Mouse (Mus musculus) heart, embryonic 13.5 days (tissue): Measurements from ENCODE around the gene Slc3a2. TPM values are rescaled to one million over a fixed set of nuclear protein-coding genes. Genes with fewer than 3 reads are reported as not detected.
"Not testable (repeated sequence)": the region's sequence is repeated elsewhere in the genome, so short reads cannot be mapped to it uniquely, and the experiment has no call there.

ENCODE experiments used
- ATAC-seq: fragments of 200-750 bp; cut with Nextera tagmentation; 2 replicates; pipeline ENCODE4 v1.8.0; 2017; ENCODE audit warnings: moderate TSS enrichment; ENCODE audit not compliant: insufficient number of reproducible peaks, low FRiP score, low TSS enrichment; ENCODE audit errors: extremely low read depth
- H3K27ac ChIP-seq: fragments of 300-500 bp; sonication (generic); replicated peaks from 2 replicates; pipeline ENCODE4 v1.5.1; 2015; ENCODE audit warnings: moderate library complexity, mild to moderate bottlenecking, inconsistent platforms
- H3K27me3 ChIP-seq: fragments of 300-500 bp; sonication (generic); replicated peaks from 2 replicates; pipeline ENCODE4 v1.6.1; 2015; ENCODE audit warnings: mild to moderate bottlenecking, inconsistent platforms
- H3K36me3 ChIP-seq: fragments of 300-500 bp; sonication (generic); 2 replicates; pipeline ENCODE4 v1.6.1; 2015; ENCODE audit warnings: mild to moderate bottlenecking, inconsistent platforms
- H3K4me1 ChIP-seq: fragments of 300-500 bp; sonication (generic); 2 replicates; pipeline ENCODE4 v1.6.1; 2015; ENCODE audit warnings: inconsistent platforms
- H3K4me2 ChIP-seq: fragments of 300-500 bp; sonication (generic); 2 replicates; pipeline ENCODE4 v1.6.1; 2015; ENCODE audit warnings: inconsistent platforms, mild to moderate bottlenecking, moderate library complexity
- H3K4me3 ChIP-seq: fragments of 300-500 bp; sonication (generic); 2 replicates; pipeline ENCODE4 v1.5.1; 2015; ENCODE audit warnings: moderate library complexity, mild to moderate bottlenecking, inconsistent platforms
- H3K9ac ChIP-seq: fragments of 300-500 bp; sonication (generic); 2 replicates; pipeline ENCODE4 v1.6.1; 2015; ENCODE audit warnings: inconsistent platforms, mild to moderate bottlenecking, moderate library complexity
- H3K9me3 ChIP-seq: fragments of 300-500 bp; sonication (generic); 2 replicates; pipeline ENCODE4 v1.6.1; 2016; ENCODE audit warnings: inconsistent platforms
- WGBS: fragments of 180-500 bp; shearing (Covaris S2); methylation state at CpG from one replicate; pipeline ENCODE4 v1.1.7; 2015; ENCODE audit warnings: mixed read lengths; 5-methylcytosine and 5-hydroxymethylcytosine counted together
- polyA plus RNA-seq: library from polyadenylated mRNA; unstranded; fragments of >200 nt; fragmentation: Nextera tagmentation; extraction: Ambion mirVana; gene quantifications from 2 replicates; pipeline ENCODE4 v1.2.1, GENCODE M21; 2015

Slc3a2 gene
- polyA plus RNA-seq, 1 experiment from 2014 or later = 72.8 TPM

DNA sequence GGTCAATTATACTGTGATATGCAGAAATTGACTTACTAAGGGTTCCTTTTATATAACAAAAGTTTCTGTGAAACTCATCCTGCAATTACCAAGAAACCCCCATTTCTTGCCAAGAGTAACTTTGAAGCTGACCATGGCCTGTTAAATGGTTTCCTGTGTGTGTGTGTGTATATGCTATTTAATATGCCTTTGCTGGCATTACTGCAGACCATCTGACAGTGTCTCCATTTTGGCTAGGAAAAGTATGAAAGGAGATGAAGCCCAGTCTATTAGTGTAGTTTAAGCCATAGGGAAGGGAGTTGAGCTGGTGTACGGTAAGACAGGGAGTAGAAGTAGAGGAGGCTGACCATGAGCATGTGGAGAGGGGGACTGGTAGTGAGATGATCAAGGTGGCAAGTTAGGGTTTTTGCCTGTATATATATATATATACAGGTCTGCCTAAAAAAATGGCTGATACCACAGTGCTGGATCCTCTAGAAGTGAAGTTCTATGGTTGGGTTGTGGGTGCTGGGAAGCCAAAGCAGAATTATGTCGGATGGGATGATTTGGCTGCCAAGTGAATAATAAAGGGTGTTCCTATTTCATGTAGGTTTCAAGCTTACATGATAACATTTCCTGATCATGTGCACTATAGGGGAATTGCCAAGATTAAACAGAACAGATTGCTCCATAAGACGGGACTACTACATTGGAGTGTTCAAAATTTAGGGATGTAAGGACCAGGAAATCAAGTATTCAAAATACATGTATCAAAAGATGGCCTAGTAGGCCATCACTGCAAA, 3.6 kb upstream of the Slc3a2 start:
- no peaks in the 10 kb centered on the region for H3K27me3 ChIP-seq
- no peak overlapping the region for H3K27ac ChIP-seq
- no peak for ATAC-seq
- H3K4me1 ChIP-seq = peaks cover 33% of the 10 kb centered on the region
- H3K36me3 ChIP-seq = peaks cover 33% of the 10 kb centered on the region
- H3K9ac ChIP-seq = no peak overlapping the region
- 26% methylated on average over 3 of the region's 3 CpGs for WGBS
- no peaks in the 10 kb centered on the region for H3K9me3 ChIP-seq
- no peak overlapping the region for H3K4me3 ChIP-seq
- no peak overlapping the region for H3K4me2 ChIP-seq

DNA sequence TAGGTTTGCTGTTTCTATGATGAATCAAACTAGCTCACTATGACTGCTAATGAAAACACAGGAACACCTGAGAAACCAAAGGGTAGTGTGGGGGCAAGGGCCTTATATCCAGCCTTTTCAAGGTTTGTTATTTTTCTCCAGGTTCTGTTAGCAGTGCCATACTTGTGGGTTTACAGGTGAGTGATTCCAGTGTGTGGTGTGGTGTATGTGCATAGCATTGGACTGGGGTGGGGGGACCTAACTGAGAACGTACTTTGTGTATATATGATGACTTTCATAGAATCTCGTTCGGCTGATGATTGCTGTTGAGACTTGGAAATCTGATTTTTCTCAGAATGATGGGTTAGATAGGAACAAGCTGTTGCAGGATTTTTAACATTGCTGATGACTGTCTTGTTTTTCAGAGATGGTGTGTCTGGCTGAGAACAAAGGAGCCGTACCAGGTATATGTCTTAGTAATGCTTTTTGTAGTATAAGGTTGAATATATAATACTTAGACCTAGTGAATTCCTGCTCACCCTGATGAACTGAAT, 2.0 kb upstream of the Slc3a2 start:
- no peak for ATAC-seq
- Histone ChIP-seq H3K4me3 (peak overlapping the region; percentile 93), H3K9ac (peak overlapping the region; percentile 99), H3K27ac (peak overlapping the region; percentile 95), H3K9me3 (no peaks in the 10 kb centered on the region), H3K27me3 (no peaks in the 10 kb centered on the region), H3K4me2 (peak overlapping the region; percentile 91), H3K36me3 (peaks cover 33% of the 10 kb centered on the region), H3K4me1 (peaks cover 39% of the 10 kb centered on the region)
- 59% methylated on average over 4 of the region's 4 CpGs for WGBS

- Histone ChIP-seq H3K4me3 (peak overlapping the region; percentile 93), H3K4me1 (peaks cover 39% of the 10 kb centered on the region), H3K4me2 (peak overlapping the region; percentile 91), H3K27ac (peak overlapping the region; percentile 95), H3K27me3 (no peaks in the 10 kb centered on the region), H3K9me3 (no peaks in the 10 kb centered on the region), H3K36me3 (peaks cover 33% of the 10 kb centered on the region), H3K9ac (peak overlapping the region; percentile 99)
- WGBS = 2% methylated on average over 2 of the region's 2 CpGs
- ATAC-seq = no peak
These were observed 1.2 kb upstream of the Slc3a2 start for GRCm38 (mm10) chr19:8724392-8724791.

DNA sequence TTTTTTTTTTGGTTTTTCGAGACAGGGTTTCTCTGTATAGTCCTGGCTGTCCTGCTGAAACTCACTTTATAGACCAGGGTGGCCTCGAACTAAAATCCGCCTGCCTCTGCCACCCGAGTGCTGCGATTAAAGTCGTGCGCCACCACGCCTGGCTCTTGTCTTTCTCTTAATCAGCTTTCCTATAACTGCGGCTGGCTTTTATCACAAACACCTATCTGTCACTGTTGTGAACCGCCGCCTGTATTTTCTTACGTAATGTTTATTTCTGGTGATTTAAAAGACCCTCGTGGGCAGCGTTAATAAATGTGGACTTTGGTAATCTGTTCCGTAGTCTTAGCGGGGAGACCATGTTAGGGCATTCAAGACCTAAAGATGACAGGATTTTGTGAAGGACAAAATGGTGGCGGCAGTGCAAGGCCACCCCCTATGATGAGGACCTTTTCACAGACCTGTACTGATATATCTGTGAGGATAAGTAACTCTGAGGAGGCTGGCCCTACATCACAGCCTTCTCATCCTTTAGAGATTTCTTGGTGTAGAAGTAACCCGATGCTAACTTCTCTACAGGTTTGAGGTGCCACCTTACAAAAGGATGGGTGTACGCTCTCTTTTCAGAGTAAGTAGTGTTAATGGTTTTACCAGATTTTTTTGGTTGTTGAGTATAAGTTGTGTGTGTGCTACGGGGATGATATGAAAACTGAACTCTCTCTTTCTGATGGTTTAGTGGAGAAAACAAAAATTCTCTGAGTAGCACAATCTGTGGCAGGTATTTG, 591 bp upstream of the Slc3a2 start:
- H3K4me2 ChIP-seq = peak overlapping the region; percentile 91
- no peak for ATAC-seq
- no peaks in the 10 kb centered on the region for H3K9me3 ChIP-seq
- H3K27ac ChIP-seq = peak overlapping the region; percentile 95
- H3K4me1 ChIP-seq = peaks cover 39% of the 10 kb centered on the region
- peak overlapping the region; percentile 93 for H3K4me3 ChIP-seq
- peak overlapping the region; percentile 99 for H3K9ac ChIP-seq
- under 1% methylated on average over 20 of the region's 20 CpGs for WGBS
- no peaks in the 10 kb centered on the region for H3K27me3 ChIP-seq
- peaks cover 33% of the 10 kb centered on the region for H3K36me3 ChIP-seq

GRCm38 (mm10) chr19:8722559-8722906, 636 bp downstream of the Slc3a2 start:
- Histone ChIP-seq H3K9me3 (no peaks in the 10 kb centered on the region), H3K4me3 (peak overlapping the region; percentile 93)

GRCm38 (mm10) chr19:8722021-8722420, 1.1 kb downstream of the Slc3a2 start:
- Histone ChIP-seq H3K4me1 (peaks cover 39% of the 10 kb centered on the region), H3K4me2 (peak overlapping the region; percentile 91), H3K4me3 (peak overlapping the region; percentile 93), H3K9me3 (no peaks in the 10 kb centered on the region), H3K9ac (peak overlapping the region; percentile 89), H3K27me3 (no peaks in the 10 kb centered on the region), H3K27ac (peak overlapping the region; percentile 95), H3K36me3 (peaks cover 31% of the 10 kb centered on the region)
- WGBS = 49% methylated on average over 4 of the region's 4 CpGs
- ATAC-seq = no peak

More at GRCm38 (mm10) chr19:8722559-8722906, 636 bp downstream of the Slc3a2 start:
- Histone ChIP-seq H3K4me2 (peak overlapping the region; percentile 91), H3K27me3 (no peaks in the 10 kb centered on the region), H3K4me1 (peaks cover 39% of the 10 kb centered on the region), H3K36me3 (peaks cover 33% of the 10 kb centered on the region), H3K27ac (peak overlapping the region; percentile 95), H3K9ac (peak overlapping the region; percentile 89)
- whole genome bisulfite sequencing = 0% methylated on average over 5 of the region's 5 CpGs
- no peak for ATAC-seq

DNA sequence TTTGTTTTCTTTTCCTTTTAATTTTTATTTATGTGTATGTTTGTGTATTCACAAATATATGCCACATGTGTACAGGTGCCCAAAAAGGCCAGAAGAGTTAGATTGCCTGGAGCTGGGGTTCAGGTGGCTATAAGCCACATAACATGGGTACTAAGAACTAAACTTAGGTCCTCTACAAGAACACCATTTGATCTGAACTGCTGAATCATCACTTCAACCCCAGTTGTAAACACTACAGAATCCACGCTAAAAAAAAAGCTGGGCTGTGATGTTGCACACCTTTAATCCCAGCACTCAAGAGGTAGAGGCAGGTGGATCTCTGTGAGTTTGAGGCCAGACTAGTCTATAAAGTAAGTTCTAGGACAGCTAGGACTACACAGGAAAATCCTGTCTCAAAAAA, 1.8 kb downstream of the Slc3a2 start:
- ATAC-seq = no peak

DNA sequence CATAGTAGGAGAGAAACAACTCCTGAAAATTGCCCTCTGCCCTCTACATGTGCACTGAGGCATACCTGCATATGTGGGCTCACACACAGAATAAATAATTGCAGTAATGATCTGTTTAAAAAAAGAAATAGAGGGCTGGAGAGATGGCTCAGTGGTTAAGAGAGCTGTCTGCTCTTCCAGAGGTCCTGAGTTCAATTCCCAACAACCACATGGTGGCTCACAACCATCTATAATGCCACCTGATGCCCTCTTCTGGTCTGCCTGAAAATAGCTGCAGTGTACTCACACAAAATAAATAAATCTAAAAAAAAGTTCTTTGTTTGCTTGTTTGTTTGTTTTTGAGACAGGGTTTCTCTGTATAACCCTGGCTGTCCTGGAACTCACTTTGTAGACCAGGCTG, 4.1 kb downstream of the Slc3a2 start:
- H3K4me1 ChIP-seq = peaks cover 16% of the 10 kb centered on the region
- not testable (repeated sequence) for ATAC-seq, H3K27ac ChIP-seq, H3K27me3 ChIP-seq, H3K9me3 ChIP-seq, H3K4me2 ChIP-seq, H3K36me3 ChIP-seq, H3K9ac ChIP-seq, H3K4me3 ChIP-seq

More for the DNA sequence above, 1.8 kb downstream of the Slc3a2 start:
- no peaks in the 10 kb centered on the region for H3K9me3 ChIP-seq
- H3K4me3 ChIP-seq = peak overlapping the region; percentile 93
- H3K9ac ChIP-seq = peak overlapping the region; percentile 89
- 54% methylated on average over 1 of the region's 1 CpGs for WGBS
- no peak overlapping the region for H3K27ac ChIP-seq
- H3K4me2 ChIP-seq = peak overlapping the region; percentile 91
- peaks cover 35% of the 10 kb centered on the region for H3K4me1 ChIP-seq
- H3K36me3 ChIP-seq = peaks cover 25% of the 10 kb centered on the region
- no peaks in the 10 kb centered on the region for H3K27me3 ChIP-seq

DNA sequence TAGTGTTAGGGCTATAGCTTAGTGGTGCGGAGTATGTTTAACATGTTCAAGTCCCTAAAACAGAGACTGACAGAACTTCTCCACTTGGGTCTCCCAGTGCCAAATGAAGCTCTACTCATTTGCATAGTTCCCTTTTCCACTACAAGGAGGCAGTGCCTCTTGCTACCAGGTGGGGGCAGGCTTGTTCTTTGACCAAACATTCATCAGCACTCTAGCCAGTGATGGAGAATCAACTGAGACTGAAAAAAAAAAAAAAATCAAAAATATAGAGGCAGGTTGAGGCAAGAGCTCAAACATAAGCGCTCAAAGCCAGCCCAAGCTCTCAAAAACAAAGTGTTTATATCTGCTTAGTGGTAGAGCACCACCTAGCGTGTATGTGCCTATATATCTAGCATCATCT, 4.8 kb downstream of the Slc3a2 start:
- 58% methylated on average over 3 of the region's 3 CpGs for WGBS

GRCm38 (mm10) chr19:8716767-8717475, 6.2 kb downstream of the Slc3a2 start:
- no peak for ATAC-seq
- Histone ChIP-seq H3K27me3 (no peaks in the 10 kb centered on the region), H3K27ac (no peak overlapping the region), H3K9ac (no peak overlapping the region), H3K36me3 (peaks cover 4% of the 10 kb centered on the region; the same call in 1 of the 2 replicates), H3K9me3 (no peaks in the 10 kb centered on the region), H3K4me2 (no peak overlapping the region), H3K4me1 (peaks cover 21% of the 10 kb centered on the region), H3K4me3 (no peak overlapping the region)
- WGBS = 72% methylated on average over 8 of the region's 10 CpGs

More for the DNA sequence above, 4.8 kb downstream of the Slc3a2 start:
- Histone ChIP-seq H3K27ac (no peak overlapping the region), H3K4me2 (no peak overlapping the region), H3K9me3 (no peaks in the 10 kb centered on the region), H3K4me3 (no peak overlapping the region), H3K27me3 (no peaks in the 10 kb centered on the region), H3K4me1 (peaks cover 18% of the 10 kb centered on the region), H3K36me3 (no peaks in the 10 kb centered on the region), H3K9ac (no peak overlapping the region)
- no peak for ATAC-seq
